Mouse (Mus musculus) testis, adult 2 months (tissue): ENCODE data around the gene Pla2g2f.

ENCODE experiments used
- CTCF ChIP-seq: fragments of 200-500 bp; IDR thresholded peaks from 2 replicates; pipeline ENCODE4 v1.5.1; 2012; ENCODE audit warnings: low read depth, mild to moderate bottlenecking, inconsistent platforms, low read length, moderate library complexity; ENCODE audit not compliant: control insufficient read depth, insufficient read depth, insufficient replicate concordance
- POLR2A ChIP-seq: fragments of 200-500 bp; IDR thresholded peaks from 2 replicates; pipeline ENCODE4 v1.6.1; 2012; ENCODE audit warnings: low read depth, mild to moderate bottlenecking, inconsistent platforms, low read length, moderate library complexity; ENCODE audit not compliant: control insufficient read depth

- TF ChIP-seq CTCF (no peak), POLR2A (no peak)
These were observed 3.8 kb downstream of the Pla2g2f start for GRCm38 (mm10) chr4:138753608-138754007.
